Mouse (Mus musculus): ENCODE data around the gene Nacc1. TPM values are rescaled to one million over a fixed set of nuclear protein-coding genes. Genes with fewer than 3 reads are reported as not detected.
"Not testable (repeated sequence)": the region's sequence is repeated elsewhere in the genome, so short reads cannot be mapped to it uniquely, and the experiment has no call there.

Gene Nacc1
- polyA plus RNA-seq, 1 experiment from 2014 or later = 17.4 TPM

GRCm38 (mm10) chr8:84629586-84629985 lies 58.1 kb downstream of the Nacc1 start:
- peaks cover 2% of the 10 kb centered on the region in 2 experiments; a peak in 3 of 4 replicates for H3K4me1 ChIP-seq (ENCODE audit: control insufficient read depth in 2 of 2, insufficient read depth in 2 of 2, low read length in 2 of 2)
- no peaks in the 10 kb centered on the region for H3K36me3 ChIP-seq (ENCODE audit: control insufficient read depth, insufficient read depth, low read length)
- H3K9me3 ChIP-seq (ENCODE audit: control insufficient read depth, low read length) = no peaks in the 10 kb centered on the region
- H3K9ac ChIP-seq (ENCODE audit: low read length) = no peak overlapping the region
- H3K4me2 ChIP-seq (ENCODE audit: low read length) = no peak overlapping the region
- WGBS = 72% methylated on average over 11 of the region's 11 CpGs
- H3K27ac ChIP-seq (replicated peaks in 1 of 2; ENCODE audit: control insufficient read depth in 1 of 2, insufficient read depth in 1 of 2, low read depth in 2 of 2, low read length in 2 of 2) = no peak overlapping the region
- no peak overlapping the region for H3K4me3 ChIP-seq (ENCODE audit: control insufficient read depth in 1 of 2, insufficient read depth in 1 of 2, low read depth in 1 of 2, low read length in 2 of 2)
- H3K27me3 ChIP-seq (ENCODE audit: control insufficient read depth, insufficient read depth, low read length) = no peaks in the 10 kb centered on the region
- no peak for ATAC-seq (ENCODE audit: insufficient number of reproducible peaks, insufficient read depth, low FRiP score, low read depth)

GRCm38 (mm10) chr8:84623425-84623824 lies 64.2 kb downstream of the Nacc1 start:
- not testable (repeated sequence) for ATAC-seq (ENCODE audit: insufficient number of reproducible peaks, insufficient read depth, low FRiP score, low read depth); H3K36me3 ChIP-seq (ENCODE audit: control insufficient read depth, insufficient read depth, low read length); H3K27me3 ChIP-seq (ENCODE audit: control insufficient read depth, insufficient read depth, low read length); H3K9me3 ChIP-seq (ENCODE audit: control insufficient read depth, low read length); H3K4me2 ChIP-seq (ENCODE audit: low read length); H3K4me3 ChIP-seq (ENCODE audit: control insufficient read depth in 1 of 2, insufficient read depth in 1 of 2, low read depth in 1 of 2, low read length in 2 of 2); H3K4me1 ChIP-seq (ENCODE audit: control insufficient read depth in 2 of 2, insufficient read depth in 2 of 2, low read length in 2 of 2); H3K9ac ChIP-seq (ENCODE audit: low read length); H3K27ac ChIP-seq (replicated peaks in 1 of 2; ENCODE audit: control insufficient read depth in 1 of 2, insufficient read depth in 1 of 2, low read depth in 2 of 2, low read length in 2 of 2)
- WGBS = 76% methylated on average over 4 of the region's 4 CpGs

GRCm38 (mm10) chr8:84621102-84621625 lies 66.5 kb downstream of the Nacc1 start:
- Histone ChIP-seq H3K36me3 (ENCODE audit: control insufficient read depth, insufficient read depth, low read length) (no peaks in the 10 kb centered on the region), H3K4me3 (ENCODE audit: control insufficient read depth in 1 of 2, insufficient read depth in 1 of 2, low read depth in 1 of 2, low read length in 2 of 2) (no peak overlapping the region), H3K4me2 (ENCODE audit: low read length) (no peak overlapping the region), H3K27ac (replicated peaks in 1 of 2; ENCODE audit: control insufficient read depth in 1 of 2, insufficient read depth in 1 of 2, low read depth in 2 of 2, low read length in 2 of 2) (no peak overlapping the region), H3K4me1 (ENCODE audit: control insufficient read depth in 2 of 2, insufficient read depth in 2 of 2, low read length in 2 of 2) (peaks cover 0 to 2% of the 10 kb centered on the region in 2 experiments; a peak in 2 of 4 replicates), H3K27me3 (ENCODE audit: control insufficient read depth, insufficient read depth, low read length) (peaks cover 6% of the 10 kb centered on the region; the same call in 1 of the 2 replicates), H3K9ac (ENCODE audit: low read length) (no peak overlapping the region), H3K9me3 (ENCODE audit: control insufficient read depth, low read length) (no peaks in the 10 kb centered on the region)
- no peak for ATAC-seq (ENCODE audit: insufficient number of reproducible peaks, insufficient read depth, low FRiP score, low read depth)
- 70% methylated on average over 8 of the region's 8 CpGs for WGBS

Other genes with a start within 250 kb of the Nacc1 start
- gene Ier2, start 25.0 kb downstream of the Nacc1 start, polyA plus RNA-seq (2014; fragmentation: Nextera tagmentation; extraction: Ambion mirVana) = 36.4 and 43.8 TPM in 2 replicates
- 46.1 and 50.0 TPM in 2 replicates for gene Trmt1, start 1.6 kb downstream of the Nacc1 start, polyA plus RNA-seq (2014; fragmentation: Nextera tagmentation; extraction: Ambion mirVana)
- 12.1 and 13.7 TPM in 2 replicates for gene Lyl1, start 13.6 kb upstream of the Nacc1 start, polyA plus RNA-seq (2014; fragmentation: Nextera tagmentation; extraction: Ambion mirVana)
- gene G430095P16Rik, start 35.1 kb upstream of the Nacc1 start, polyA plus RNA-seq (2014; fragmentation: Nextera tagmentation; extraction: Ambion mirVana) = 5.2 and 5.9 TPM in 2 replicates
- gene Nfix, start 112.5 kb upstream of the Nacc1 start, polyA plus RNA-seq (2014; fragmentation: Nextera tagmentation; extraction: Ambion mirVana) = 16.3 and 16.8 TPM in 2 replicates
- 5.9 and 6.6 TPM in 2 replicates for gene Dand5, start 135.0 kb upstream of the Nacc1 start, polyA plus RNA-seq (2014; fragmentation: Nextera tagmentation; extraction: Ambion mirVana)
- 49.9 and 53.0 TPM in 2 replicates for gene Gadd45gip1, start 143.7 kb upstream of the Nacc1 start, polyA plus RNA-seq (2014; fragmentation: Nextera tagmentation; extraction: Ambion mirVana)
- gene Rad23a, start 152.8 kb upstream of the Nacc1 start, polyA plus RNA-seq (2014; fragmentation: Nextera tagmentation; extraction: Ambion mirVana) = 122 and 125 TPM in 2 replicates
- gene Calr, start 159.1 kb upstream of the Nacc1 start, polyA plus RNA-seq (2014; fragmentation: Nextera tagmentation; extraction: Ambion mirVana) = 500 and 527 TPM in 2 replicates
- gene Farsa, start 169.1 kb upstream of the Nacc1 start, polyA plus RNA-seq (2014; fragmentation: Nextera tagmentation; extraction: Ambion mirVana) = 47.6 and 50.7 TPM in 2 replicates
- gene Syce2, start 184.2 kb upstream of the Nacc1 start, polyA plus RNA-seq (2014; fragmentation: Nextera tagmentation; extraction: Ambion mirVana) = 23.7 and 25.2 TPM in 2 replicates
- 34.0 and 38.6 TPM in 2 replicates for gene Gcdh, start 206.1 kb upstream of the Nacc1 start, polyA plus RNA-seq (2014; fragmentation: Nextera tagmentation; extraction: Ambion mirVana)
- 1.8 and 2.5 TPM in 2 replicates for gene Klf1, start 214.1 kb upstream of the Nacc1 start, polyA plus RNA-seq (2014; fragmentation: Nextera tagmentation; extraction: Ambion mirVana)
- 4.5 and 5.5 TPM in 2 replicates for gene Dnase2a, start 220.7 kb upstream of the Nacc1 start, polyA plus RNA-seq (2014; fragmentation: Nextera tagmentation; extraction: Ambion mirVana)
- 0.08 and 0.23 TPM in 2 replicates for gene Mast1, start 249.5 kb upstream of the Nacc1 start, polyA plus RNA-seq (2014; fragmentation: Nextera tagmentation; extraction: Ambion mirVana)

Measured in heart, embryonic 14.5 days (tissue).